Mouse (Mus musculus) brain, embryonic 14.5 days (tissue): ENCODE data around the gene Dhrs2. TPM values are rescaled to one million over a fixed set of nuclear protein-coding genes. Genes with fewer than 3 reads are reported as not detected.

ENCODE experiments used
- DNase-seq: peaks from one replicate; pipeline ENCODE4 v3.0.0-alpha.2; 2011; ENCODE audit warnings: low read depth
- CTCF ChIP-seq: fragments of 200-500 bp; IDR thresholded peaks from 2 replicates; pipeline ENCODE4 v1.5.1; 2012; ENCODE audit warnings: inconsistent platforms, mild to moderate bottlenecking, moderate library complexity, borderline replicate concordance; ENCODE audit not compliant: insufficient read depth, insufficient read length; ENCODE audit errors: extremely low read depth
- POLR2A ChIP-seq: fragments of 200-500 bp; IDR thresholded peaks from 2 replicates; pipeline ENCODE4 v1.6.1; 2012; ENCODE audit warnings: mild to moderate bottlenecking, inconsistent platforms, borderline replicate concordance; ENCODE audit not compliant: poor library complexity, insufficient read depth, insufficient read length, severe bottlenecking; ENCODE audit errors: extremely low read depth
- polyA plus RNA-seq: library from polyadenylated mRNA; depleted of rRNA; stranded (reverse); fragments of >200 nt; gene quantifications from 2 replicates; pipeline ENCODE4 v1.2.3, GENCODE M21; 2012

Dhrs2 gene
- polyA plus RNA-seq, 1 experiment: 0.72 TPM

- TF ChIP-seq CTCF: no peak
- TF ChIP-seq POLR2A: no peak
- DNase-seq: no peak
Observed at GRCm38 (mm10) chr14:55204544-55204943, 17.3 kb upstream of the Dhrs2 start.

DNA sequence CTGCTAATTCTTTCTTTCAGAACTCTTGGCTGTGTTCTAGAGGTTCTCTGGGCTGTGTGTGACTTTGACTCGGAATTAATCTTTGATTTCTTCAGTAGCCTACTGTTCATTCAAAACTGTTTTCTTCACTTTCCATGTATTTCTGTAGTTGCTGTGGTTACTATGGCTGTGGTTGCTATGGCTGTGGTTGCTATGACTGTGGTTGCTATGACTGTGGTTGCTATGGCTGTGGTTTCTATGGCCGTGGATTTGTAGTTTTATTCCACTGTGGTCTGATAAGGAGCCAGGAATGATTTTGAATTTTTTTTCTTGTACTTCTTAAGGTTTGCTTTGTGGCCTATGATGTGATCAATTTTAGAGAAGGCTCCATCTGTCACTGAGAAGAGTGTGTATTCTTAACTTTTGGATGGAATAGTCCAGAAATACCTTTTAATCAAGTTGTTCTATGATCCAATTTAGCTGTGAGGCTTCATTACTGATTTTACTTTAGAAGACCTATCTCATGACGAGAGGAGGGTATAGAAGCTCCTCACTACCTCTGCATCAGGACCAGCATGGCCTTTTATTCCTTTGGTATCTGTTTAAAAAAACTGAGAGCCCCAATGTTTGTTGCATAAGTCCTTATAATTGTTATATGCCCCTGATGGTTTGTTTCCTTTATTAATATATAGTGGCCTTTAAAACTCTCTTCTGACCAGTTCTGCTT, 16.6 kb upstream of the Dhrs2 start:
- TF ChIP-seq CTCF: no peak
- TF ChIP-seq POLR2A: no peak
- DNase-seq: peak; percentile 94

- no peak for DNase-seq
- TF ChIP-seq POLR2A: no peak
- no peak for TF ChIP-seq CTCF
Observed at GRCm38 (mm10) chr14:55208306-55208705, 13.5 kb upstream of the Dhrs2 start.

- no peak for DNase-seq
- TF ChIP-seq CTCF (no peak), POLR2A (no peak)
Observed at GRCm38 (mm10) chr14:55213621-55214020, 8.2 kb upstream of the Dhrs2 start.

- peak; percentile 27 for DNase-seq
- TF ChIP-seq POLR2A (no peak), CTCF (peak; percentile 55; the same call in 1 of the 2 replicates)
Observed at GRCm38 (mm10) chr14:55214507-55214906, 7.3 kb upstream of the Dhrs2 start.

DNA sequence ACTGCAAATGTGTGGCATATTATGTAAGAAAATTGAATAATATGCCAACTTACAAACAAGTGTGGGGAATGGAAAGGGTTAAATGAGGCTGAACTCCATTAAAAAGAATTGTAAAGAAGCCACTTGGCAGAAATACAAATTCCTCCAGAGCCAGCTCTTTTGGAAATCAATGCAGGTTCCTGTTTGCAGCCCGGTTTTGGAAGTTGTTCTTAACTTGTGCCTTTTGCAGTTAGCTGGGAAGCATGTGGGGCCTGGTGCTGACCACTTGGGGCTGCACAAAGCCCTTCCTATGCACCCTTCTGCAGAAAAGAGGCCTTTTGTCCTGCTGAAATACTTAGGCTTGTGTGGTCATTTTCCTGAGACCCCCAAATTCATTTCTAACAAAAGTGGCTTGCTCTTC, 1.4 kb downstream of the Dhrs2 start:
- no peak for TF ChIP-seq POLR2A
- TF ChIP-seq CTCF: peak; percentile 25; the same call in 1 of the 2 replicates
- peak; percentile 82 for DNase-seq

- TF ChIP-seq CTCF (no peak), POLR2A (no peak)
- DNase-seq: no peak
Observed at GRCm38 (mm10) chr14:55234639-55235038, 12.8 kb downstream of the Dhrs2 start.

DNA sequence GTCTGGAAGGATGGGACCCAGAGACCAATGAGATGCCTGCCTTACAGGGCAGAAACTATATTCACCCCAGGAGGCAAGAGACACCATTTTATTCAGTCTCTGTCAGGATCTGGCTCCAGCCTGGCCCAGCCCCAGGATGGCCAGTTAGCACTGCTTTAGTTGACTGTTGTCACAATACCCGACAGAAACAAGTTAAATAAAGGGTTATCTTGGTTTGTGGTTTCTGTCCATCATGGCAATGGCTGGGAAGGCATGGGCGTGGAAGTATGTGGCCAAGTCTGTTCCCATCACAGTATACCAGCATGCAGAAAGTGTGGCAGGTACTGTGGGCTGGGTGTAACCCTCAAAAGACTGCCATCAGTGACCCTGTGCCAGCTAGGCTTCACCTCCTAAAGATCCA, 14.9 kb downstream of the Dhrs2 start:
- TF ChIP-seq CTCF (no peak), POLR2A (no peak)
- DNase-seq: no peak

DNA sequence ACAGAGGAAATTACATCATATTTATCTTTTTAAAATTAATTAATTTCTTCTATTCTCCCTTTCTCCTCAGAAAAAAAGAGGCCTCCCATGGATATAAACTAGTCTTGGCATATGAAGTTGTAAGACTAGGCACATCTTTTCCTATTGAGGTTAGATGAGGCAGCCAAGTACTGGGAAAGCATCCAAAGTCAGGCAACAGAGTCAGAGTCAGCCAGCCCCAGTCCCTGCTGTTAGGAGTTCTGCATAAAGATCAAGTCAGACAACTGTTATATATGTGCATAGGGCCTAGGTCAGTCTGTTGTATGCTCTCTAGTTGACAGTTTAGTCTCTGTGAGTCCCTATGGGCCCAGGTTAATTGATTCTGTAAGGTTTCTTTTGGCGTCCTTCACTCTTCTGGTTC, 20.9 kb downstream of the Dhrs2 start:
- TF ChIP-seq CTCF: no peak
- TF ChIP-seq POLR2A: no peak
- DNase-seq: peak; percentile 69

- no peak for DNase-seq
- no peak for TF ChIP-seq POLR2A
Observed at GRCm38 (mm10) chr14:55247181-55247580, 25.4 kb downstream of the Dhrs2 start.

GRCm38 (mm10) chr14:55248284-55248683, 26.5 kb downstream of the Dhrs2 start:
- no peak for DNase-seq
- TF ChIP-seq CTCF (no peak), POLR2A (no peak)

DNA sequence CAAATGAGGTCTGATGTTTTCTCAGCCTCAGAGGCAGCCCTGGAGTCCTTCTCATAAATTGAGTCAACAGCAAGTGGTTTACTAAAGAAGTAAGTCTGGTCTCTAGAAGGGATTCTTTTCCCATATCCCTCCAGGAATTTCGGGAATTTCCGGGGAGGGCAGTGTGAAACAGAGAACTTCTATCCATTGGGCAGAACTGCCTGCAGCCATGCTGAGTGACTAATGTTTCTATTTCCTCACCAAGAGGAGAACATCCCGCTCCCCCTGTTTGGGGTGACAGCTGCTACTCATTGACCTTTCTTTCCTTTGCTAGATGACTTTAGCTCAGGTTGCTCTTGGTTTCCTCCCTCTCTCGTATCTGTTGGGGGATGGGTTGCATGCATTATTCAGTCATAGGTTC, 31.8 kb downstream of the Dhrs2 start:
- TF ChIP-seq POLR2A (no peak), CTCF (no peak)
- no peak for DNase-seq

DNA sequence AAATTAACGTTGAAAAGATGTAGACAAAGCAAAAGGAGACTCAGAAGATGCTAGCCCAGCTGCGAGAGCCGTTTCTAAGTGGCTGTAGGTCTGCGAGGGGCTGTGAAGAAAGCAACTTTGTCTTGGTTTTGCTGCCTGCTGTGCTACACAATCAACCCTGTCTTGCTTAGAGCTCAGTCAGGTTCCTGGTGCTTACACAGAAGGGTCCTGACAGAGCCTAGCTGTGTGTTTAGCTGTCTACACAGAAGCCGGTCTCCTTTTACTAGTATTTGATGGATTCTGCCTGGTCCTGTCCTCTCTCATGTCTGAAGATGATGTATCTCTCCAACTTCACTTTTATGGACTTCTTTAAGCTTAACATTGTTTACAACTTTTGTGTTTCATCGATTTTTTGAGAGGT, 33.6 kb downstream of the Dhrs2 start:
- TF ChIP-seq POLR2A: no peak
- TF ChIP-seq CTCF: no peak
- DNase-seq: no peak

DNA sequence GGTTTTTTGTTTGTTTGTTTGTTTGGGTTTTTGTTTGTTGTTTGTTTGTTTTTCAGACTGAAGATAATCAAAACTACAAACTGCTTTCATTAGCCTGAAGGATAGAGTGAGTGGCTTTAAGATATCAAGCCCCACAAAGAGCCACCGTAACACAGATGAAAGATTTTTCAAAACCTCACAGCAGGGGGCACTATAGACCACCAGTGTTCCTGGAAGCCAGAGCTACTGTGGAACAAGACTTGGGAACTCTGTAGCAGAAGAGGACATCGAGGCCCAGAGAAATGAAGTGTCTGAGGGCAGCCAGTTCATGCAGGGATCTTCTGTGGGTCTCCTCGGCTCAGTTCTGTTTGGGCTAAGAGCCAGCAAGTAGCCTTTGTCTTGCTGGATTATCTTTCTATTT, 49.4 kb downstream of the Dhrs2 start:
- DNase-seq: peak; percentile 63
- peak; percentile 29; the same call in 1 of the 2 replicates for TF ChIP-seq CTCF
- TF ChIP-seq POLR2A: no peak
